Mouse (Mus musculus) regulatory T cell (primary cell): ENCODE measurements around the gene Garem2.
"Not testable (repeated sequence)": the region's sequence is repeated elsewhere in the genome, so short reads cannot be mapped to it uniquely, and the experiment has no call there.

Experiments used
- in situ Hi-C: fragments of 300-600 bp; cut with MboI, MseI; formaldehyde crosslinking; loops from one replicate; pipeline ENCODE4 v1.15.1; 2025; ENCODE audit warnings: high pct_unique_total_duplicates

Garem2 gene

DNA sequence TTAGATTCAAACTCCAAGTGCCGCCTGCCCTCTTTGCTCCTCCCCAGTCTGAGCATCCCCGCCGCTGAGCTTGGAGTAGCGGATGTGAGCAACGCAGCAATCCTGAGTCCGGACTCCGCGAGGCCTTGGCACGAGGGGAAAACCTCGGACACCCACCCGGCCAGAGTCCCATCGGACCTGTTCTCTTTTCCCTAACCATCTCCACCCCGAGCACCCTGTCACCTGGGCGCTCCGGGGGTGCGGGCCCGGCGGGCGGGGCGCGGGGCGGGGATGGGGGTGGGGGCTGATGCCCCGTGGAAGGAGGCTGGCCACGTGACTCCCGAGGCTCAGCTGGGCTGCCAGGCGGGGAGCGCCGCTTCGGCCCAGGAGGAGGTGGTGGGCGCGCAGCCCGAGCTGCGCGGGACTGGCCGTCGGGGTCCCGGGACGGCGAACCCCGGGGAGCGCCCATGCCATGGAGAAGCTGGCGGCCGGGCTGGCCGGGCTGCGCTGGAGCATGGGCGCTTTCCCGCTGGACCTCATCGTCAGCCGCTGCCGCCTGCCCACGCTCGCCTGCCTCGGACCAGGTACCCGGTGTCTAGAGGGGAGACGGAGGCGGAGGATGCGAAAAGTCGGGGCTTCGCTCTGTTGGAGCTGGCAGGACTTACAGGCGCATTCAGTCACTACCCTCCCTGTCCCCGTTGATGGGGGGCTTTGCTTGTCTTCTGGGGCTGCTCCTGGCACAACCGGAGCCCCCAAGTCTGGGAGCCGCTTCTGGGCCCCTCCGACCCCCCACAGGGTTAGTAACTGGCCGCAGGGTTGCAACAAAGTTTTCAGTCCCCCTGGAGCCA, at the start of gene Garem2:
TSS of gene Garem2 (plus strand) at position 321 of the 827 bp plus-strand sequence.
- in situ Hi-C loops, result no loop called here

DNA sequence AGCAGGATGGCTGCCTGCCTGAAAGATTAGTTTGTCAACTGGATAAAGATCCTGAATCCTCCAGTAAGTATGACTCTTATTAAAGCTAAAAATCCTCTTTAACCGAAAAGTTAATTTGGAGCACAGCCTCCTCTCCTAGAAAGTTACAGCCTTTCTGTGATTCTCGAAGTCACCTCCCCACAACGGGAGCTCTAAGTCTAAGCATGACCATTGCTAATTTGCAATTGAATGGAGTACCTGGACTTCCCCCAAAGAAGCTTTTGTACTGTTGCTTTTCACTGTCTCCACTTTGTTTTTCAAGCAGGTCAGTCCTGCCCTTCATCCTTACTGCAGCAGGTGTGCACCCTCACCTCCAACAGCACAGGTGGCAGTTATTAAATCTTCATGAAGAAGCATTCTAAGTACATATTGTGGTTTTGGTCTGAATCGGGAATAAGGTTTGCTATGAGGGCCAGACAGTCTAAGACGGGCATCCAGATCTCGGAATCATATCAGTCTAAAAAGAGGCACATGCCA, 46.7 kb upstream of the Garem2 start:
- in situ Hi-C loops, result no loop called here

DNA sequence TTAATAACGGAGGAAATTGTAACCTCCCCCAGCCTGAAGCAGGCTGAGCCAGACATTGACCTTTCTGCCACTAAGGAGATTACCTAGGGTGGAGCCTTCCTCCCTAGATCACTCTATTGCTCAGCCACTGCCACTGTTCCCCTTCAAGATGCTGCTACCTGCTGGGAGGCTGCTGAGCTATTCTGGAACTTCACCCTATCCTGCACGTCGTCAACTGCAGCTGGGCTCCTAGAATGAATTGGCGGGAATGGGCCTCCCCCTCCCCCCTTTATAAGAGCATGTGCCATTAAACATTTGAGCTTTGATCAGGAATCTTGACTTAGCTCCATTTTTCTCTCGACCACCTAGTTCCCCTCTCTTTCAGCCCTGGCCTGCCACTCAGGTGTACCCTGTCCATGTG, 45.4 kb upstream of the Garem2 start:
- in situ Hi-C loops, result not testable (repeated sequence)

DNA sequence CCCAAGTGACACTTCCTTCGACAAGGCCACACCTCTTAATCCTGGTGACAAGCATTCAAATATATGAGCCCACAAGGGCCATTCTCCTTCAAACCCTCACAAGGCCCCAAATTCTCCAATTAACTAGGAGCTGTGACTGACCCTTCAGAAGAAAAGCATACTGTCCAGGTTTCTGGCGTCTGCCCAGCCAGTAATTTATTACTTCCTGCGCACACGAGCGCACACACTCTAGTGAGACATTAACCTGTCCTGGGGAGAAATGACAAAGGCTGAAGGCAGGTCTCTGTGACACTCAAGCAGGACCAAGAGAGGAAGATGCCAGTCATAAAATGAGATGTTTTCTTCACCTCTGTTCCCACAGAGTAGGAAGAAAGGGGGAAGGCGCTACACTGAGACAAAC, 37.2 kb upstream of the Garem2 start:
- in situ Hi-C loops, result no loop called here

DNA sequence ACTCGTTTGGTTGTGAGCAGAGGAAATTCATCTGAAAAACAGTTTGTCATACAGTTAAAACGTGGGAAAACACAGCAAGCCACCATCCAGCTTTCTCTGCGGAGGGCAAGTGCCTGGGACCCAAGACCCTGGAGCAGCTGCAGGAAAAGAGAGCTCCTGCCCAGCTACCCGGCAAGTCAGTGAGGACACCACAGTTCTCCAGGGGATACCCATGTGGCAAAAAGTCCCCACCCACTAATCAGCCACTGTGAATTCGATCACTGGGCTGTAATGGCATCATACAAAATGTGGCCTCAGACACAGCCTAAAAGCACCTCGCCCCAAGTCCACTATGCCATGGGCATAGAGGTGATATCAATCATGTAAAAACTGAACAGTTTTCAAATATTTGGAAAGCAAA, 33.3 kb upstream of the Garem2 start:
- in situ Hi-C loops, result no loop called here

DNA sequence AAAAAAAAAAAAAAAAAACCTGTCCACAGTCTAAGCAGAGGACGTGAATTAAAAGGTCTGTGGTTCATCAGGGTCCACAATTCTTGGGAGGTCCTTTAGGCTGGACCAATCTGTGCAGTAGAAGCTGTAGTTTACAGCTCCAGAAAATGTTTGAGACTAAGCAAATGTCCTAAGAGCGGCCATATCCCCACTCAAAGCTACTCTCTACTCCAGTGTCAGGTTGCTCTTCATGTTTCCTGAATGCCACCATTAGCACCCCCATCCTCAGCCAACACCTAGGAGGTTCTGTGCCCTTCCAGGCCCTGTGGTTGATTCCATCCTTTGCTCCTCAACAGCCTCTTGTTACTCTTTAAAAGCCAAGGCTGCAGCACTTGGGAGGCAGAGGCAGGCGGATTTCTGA, 32.6 kb upstream of the Garem2 start:
- in situ Hi-C loops, result no loop called here

DNA sequence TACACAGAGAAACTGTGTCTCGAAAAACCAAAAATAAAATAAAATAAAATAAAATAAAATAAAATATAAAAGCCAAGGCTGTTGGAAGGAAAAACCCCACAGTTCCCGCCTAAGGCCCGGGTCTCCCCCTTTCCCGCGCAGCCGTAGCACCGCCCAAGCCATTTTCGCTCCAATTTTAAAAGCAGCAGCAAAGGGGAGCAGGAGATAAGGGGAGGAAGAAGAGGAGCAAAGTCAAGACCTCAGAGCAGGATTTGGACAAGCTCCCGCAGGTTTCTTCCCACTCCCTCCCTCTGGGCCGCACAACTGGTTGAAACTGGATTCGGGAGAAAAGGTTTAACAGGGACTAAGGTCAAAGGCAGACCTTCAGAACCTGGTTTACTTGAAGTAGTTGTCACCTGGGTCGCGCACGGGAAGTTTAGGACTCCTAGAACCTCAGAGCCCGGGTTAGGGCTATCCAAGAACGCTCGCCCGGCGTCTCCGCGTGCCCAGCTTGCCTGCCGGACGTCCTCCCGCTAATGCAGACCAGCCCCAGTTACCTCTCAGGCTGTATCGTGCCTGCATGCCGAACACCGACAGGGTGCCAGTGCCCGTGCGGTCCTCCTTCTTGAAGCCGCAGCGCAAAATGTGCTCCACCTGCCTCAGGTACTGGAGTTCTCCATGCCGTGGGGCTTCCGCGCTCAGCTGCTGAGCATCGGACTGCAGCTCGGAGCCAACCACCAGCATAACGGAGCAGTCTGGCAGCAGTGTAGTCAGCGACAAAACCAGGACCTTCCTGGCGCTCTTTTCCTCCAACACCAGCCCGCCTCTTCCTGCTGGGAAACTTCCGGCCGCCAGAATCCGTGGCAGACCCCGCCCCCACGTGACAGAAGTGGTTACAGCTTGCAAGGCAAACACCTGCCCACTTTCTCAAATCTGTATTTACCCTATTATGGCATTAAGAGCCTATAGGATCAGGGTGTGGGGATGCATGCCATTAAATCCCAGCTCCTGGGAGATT, 31.8 kb upstream of the Garem2 start, which contains the start of gene Tyms:
TSS of gene Tyms (minus strand) at position 793 of the 997 bp plus-strand sequence.
- in situ Hi-C loops, result no loop called here

DNA sequence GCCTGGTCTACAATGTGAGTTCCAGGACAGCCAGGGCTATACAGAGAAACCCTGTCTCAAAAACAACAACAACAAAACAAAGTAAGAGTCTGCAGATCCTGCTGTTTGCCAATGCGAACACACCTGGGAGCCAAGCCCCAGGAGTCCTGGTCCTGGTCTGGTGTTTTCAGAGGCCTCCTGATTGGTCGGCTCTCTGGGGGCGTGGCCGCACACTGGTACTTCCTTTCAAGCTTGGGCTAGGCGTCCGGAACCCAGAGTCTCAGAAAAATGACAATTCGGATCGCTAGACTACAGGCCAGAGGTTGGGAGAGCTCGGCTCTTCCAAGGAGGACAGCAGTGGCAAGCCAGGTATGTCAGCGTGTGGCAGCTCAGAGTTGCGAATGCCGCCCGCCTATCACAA, 12.3 kb upstream of the Garem2 start:
- in situ Hi-C loops, result no loop called here

DNA sequence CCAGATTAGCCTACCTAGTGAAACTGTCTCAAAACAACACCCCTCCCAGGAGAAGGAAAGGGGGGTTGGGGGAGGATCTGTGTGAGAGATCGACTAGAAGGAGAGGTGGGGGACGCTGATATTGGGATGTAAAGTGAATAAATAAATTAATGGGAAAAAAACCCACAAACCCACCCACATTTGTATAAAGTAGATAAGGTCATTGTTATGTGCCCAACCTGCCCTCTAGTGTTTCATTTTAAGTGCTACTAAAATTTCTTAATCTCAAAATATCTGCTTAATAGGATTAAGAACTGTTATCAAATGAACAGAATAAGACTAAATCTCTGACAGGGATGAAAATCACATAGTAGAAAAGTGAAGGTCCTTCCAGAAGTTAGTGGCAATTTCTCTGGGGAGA, 10.6 kb upstream of the Garem2 start:
- in situ Hi-C loops, result no loop called here

DNA sequence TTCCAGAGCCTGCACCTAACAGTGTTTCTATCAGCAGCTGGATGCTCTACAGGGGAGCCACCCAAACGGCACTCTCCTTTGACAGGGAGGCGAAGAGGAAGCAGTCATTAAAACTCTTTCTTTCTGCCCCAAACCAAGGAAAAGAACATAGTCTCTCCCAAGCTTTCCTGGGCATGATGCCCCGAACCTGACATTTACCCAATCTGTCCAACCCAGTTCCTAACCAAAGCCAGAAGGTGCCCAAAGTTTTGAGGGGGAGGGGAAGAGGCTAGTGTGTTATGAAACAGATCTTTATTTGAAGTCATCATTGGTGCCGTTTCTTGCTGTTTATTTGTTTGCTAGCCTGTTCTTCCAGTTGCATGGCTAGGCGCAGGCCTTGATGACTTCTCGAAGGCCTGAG, 9.2 kb upstream of the Garem2 start:
- in situ Hi-C loops, result no loop called here

DNA sequence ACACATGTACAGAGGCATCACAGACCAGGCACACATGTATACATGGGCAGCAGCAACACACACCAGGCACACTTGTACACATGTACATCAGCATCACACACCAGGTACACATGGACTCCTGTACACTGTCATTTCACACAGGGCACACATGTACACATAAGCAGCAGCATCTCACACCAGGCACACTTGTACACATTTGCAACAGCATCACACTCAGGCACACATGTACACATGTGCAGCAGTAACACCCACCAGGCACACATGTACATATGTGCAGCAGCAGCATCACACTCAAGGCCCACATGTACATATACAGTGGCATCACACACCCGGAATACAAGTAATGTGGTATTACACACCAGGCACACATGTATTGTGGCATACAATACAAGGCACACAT, 6.7 kb upstream of the Garem2 start:
- in situ Hi-C loops, result no loop called here

DNA sequence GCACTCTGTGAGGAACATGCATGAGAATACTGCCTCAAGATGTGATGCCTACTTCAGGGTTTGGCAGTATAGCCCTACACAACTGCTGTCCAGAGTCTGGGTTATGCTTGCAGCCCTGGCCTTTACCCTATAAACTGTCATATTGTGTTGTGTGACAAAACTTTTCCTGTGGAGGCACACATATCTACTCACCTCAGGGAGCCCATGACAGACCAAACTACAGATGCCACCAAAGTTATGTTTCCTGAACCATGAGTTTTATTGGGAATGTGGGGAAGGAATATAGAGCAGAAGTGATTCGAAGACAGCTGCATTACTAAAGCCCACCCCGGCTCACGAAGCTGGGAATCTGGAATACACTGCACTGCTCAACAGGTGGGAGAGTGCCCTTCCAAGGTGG, 1.6 kb upstream of the Garem2 start:
- in situ Hi-C loops, result no loop called here

DNA sequence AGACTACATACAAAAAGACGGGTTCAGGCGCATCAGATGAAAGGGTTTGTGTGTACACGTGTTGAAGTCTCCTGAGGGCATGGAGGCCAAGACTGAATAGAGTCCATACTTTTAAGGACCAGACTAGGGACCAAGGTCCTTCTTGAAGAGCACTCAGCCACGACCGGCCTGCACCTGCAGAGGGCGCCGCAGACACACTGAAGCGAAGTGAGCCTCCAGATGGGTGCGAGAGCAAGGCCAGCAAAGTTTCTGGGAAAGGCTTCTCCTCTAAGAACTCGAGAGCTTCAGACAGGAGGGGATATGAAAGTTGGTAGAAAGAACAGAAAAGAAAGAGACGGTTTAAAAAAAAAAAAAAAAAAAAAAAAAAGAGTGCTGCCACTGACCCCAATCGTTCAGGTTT, 622 bp upstream of the Garem2 start:
- in situ Hi-C loops, result no loop called here

DNA sequence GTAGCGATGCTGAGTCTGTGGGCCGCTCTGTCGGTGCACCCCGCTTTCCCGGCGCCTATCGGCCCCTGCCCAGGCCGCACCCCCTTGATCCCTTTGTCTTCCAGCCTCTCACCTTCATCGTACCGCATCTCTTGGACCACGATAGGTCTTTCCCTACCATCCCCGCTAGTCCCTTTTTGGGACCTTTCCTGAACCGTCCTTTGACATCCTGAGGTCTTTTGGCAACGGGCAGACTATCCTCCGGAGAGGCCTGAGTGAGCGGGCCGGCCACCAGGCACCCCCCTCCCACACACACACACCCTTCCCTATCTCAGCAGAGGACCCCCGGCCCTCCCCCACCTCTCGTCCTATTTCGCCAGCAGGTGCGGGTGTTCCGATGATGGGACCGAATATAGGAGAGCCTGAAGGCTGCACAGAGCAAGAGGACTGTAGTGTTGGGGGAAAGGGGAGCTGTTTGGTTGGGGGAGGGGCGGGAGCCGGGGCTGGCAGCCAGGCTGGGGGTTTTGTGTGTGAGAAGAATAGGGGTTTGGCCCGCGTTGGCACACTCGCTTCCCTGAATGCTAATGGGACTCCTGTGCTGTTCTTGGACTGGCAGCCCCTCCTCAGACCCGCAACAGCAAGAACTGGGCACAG, 823 bp downstream of the Garem2 start, which contains the start of gene 3110082J24Rik:
TSS of gene 3110082J24Rik (minus strand) at position 419 of the 633 bp plus-strand sequence.
- in situ Hi-C loops, result no loop called here

DNA sequence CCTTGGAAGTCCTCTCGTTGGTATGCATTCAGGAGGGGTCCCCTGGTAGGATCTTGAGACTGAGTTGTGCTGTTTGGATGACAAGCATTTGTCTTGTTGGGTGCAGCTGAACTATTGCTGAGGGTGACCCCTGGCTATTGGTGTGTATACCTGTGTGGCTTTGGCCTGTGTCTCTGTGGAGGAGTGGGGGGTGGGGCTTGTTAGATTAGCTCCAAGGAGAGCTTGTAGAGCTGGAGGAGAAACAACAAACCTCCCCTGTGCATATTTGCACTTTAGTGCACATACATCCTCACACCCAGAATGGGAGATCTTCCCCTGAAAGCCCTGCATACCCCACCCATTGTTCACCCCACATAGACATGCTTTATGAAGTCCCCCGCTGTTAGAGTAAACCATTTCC, 1.8 kb downstream of the Garem2 start:
- in situ Hi-C loops, result no loop called here

DNA sequence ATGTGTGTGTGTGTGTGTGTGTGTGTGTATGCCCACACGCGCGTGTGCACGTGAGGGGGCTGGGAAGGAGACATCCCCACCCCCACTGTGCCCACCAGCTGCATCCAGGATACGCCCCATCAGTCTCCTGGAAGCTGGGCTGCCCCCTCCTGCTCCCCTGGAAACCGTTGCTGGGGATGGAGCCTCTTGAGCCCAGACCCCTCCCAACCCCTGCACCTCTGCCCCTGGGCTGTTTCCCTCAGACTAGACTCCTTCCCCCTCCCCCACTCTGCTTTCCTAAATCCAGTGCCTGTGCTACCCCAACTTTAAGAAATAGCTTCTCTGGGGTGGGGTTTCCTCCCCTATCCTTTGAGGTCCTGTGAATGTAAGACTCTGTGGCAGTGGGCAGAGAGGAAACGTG, 2.2 kb downstream of the Garem2 start:
- in situ Hi-C loops, result no loop called here

DNA sequence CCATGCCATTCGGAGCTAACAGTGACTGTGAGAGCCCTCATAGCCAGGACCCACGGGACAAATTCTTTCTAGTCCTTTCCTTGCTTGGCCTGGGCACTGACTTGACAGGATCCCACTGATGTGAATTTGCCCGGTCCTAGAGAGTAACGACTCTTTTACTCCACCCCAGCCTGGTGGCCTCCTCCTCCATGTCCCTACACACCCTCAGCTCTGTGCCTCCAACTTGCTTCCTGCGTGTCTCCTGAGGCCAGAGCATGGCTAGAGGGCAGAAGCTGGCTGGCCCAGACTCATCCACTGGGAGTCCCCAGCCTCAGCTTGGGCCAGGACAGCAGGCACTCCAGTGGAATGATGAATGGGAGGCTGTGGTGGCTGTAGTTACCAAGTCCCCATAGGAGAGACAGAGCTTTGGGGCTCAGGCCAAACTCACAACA, 2.7 kb downstream of the Garem2 start:
- in situ Hi-C loops, result no loop called here

DNA sequence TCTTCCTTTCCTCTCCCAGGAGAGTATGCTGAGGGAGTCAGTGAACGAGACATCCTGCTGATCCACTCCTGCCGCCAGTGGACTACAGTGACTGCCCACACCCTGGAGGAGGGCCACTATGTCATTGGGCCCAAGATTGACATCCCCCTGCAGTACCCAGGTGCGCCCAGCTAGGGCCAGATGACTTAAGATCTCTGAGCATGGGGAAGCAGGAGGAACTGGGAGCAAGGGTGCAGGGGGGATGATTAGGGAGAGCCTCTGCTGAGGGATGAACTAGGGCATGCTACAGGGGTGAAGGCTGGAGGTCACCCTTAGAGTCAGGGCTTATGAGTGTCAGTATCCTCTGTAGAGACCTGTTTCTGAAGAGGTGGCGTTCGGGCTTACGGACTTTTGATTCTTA, 3.3 kb downstream of the Garem2 start:
- in situ Hi-C loops, result no loop called here

DNA sequence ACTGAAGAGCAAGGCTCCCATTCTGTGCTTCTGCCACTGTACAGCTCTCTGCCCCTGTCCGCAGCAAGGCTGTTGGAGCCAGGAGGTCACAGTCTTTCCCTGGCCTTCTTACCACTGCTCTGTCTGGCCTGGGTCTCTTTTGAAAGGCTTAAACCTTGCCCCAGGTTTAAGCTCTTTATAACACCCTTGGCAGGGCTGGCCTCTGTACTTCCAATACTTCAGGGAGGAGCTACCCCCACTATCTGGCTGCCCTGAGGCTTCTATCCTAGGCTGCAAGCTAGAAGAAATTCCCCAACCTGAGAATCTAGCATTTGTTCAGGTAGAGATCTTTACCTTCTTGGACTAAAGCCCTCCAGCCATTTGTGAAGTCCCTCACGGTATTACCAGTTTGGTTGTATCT, 4.9 kb downstream of the Garem2 start:
- in situ Hi-C loops, result no loop called here

DNA sequence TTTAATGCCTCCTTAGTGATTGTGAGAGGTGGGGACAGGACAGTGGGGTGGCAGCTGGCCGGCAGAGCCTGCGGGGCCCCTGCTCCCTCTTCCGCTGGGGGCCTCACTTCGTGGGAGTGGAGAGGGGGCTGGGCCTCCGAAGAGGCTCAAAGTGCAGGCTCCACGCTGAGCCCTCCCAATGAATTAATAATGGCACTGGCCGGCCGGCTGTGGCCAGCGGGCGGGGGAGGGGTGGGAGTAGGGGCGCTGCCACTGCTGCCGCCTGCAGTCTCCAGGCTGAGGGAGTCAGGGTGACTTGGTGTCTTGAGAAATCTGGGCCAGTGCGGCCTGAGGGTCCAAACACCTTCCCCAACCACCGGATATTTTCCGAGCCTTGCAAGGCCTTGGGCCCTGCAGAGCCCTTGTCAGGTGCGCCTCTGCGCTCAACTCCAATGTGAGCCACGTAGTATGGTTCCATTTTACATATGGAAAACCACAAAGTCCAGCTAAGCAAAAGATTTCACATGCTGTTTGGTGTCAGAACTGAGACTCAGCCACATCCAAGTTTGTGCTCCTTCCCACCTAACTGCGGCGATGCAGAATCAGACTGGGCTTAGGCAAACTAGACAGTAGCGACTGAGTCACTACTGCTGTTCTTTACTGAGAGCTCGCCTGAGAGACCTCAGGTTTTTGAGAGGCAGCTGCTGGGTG, 5.6 kb downstream of the Garem2 start:
- in situ Hi-C loops, result no loop called here

DNA sequence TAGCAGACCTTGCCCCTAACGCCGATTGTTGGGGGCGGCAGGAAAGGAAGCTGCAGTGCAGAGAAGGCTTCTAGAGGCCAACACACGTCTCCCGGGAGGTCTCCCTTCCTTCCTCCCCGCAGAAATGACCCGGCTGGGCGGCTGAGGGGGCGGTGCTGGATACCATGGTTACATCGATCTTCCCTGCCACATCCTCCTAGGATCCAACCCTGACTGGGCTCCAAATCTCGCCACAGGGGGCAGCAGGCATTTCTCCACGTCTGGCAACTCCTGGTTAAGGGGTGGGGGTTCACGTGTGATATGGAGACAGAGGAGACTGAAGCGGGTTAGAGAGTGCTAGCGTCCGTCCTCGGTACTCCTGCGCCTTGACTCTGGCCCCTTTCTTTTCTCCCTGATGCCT, 6.2 kb downstream of the Garem2 start:
- in situ Hi-C loops, result no loop called here
